Mouse (Mus musculus) neural tube, embryonic 13.5 days (tissue): ENCODE measurements at regions not wholly inside any gene's neighbourhood (a gene's known extent, or its start where the extent isn't known, plus 50 kb on each side); places are given as distances from the start of the nearest gene placed in this dataset.

ENCODE experiments used
- ATAC-seq: fragments of 200-750 bp; cut with Nextera tagmentation; 2 replicates; pipeline ENCODE4 v1.8.0; 2017; ENCODE audit warnings: low read depth, mild to moderate bottlenecking, moderate TSS enrichment, moderate library complexity
- H3K27ac ChIP-seq: fragments of 300-500 bp; sonication (generic); replicated peaks from 2 replicates; pipeline ENCODE4 v1.5.1; 2015; ENCODE audit warnings: moderate library complexity, mild to moderate bottlenecking, inconsistent platforms
- H3K27me3 ChIP-seq: fragments of 300-500 bp; sonication (generic); 2 replicates; pipeline ENCODE4 v1.6.1; 2015; ENCODE audit warnings: mild to moderate bottlenecking, inconsistent platforms
- H3K36me3 ChIP-seq: fragments of 300-500 bp; sonication (generic); 2 replicates; pipeline ENCODE4 v1.6.1; 2015; ENCODE audit warnings: mild to moderate bottlenecking, inconsistent platforms
- H3K4me1 ChIP-seq: fragments of 300-500 bp; sonication (generic); replicated peaks from 2 replicates; pipeline ENCODE4 v1.6.1; 2015; ENCODE audit warnings: inconsistent platforms
- H3K4me2 ChIP-seq: fragments of 300-500 bp; sonication (generic); 2 replicates; pipeline ENCODE4 v1.6.1; 2015; ENCODE audit warnings: inconsistent platforms, mild to moderate bottlenecking, moderate library complexity
- H3K4me3 ChIP-seq: fragments of 300-500 bp; sonication (generic); 2 replicates; pipeline ENCODE4 v1.5.1; 2015; ENCODE audit warnings: mild to moderate bottlenecking, inconsistent platforms
- H3K9ac ChIP-seq: fragments of 300-500 bp; sonication (generic); 2 replicates; pipeline ENCODE4 v1.6.1; 2015; ENCODE audit warnings: moderate library complexity, mild to moderate bottlenecking, inconsistent platforms
- H3K9me3 ChIP-seq: fragments of 300-500 bp; sonication (generic); 2 replicates; pipeline ENCODE4 v1.6.1; 2016; ENCODE audit warnings: inconsistent platforms
- WGBS: fragments of 180-500 bp; shearing (Covaris S2); methylation state at CpG from one replicate; pipeline ENCODE4 v1.1.7; 2015; 5-methylcytosine and 5-hydroxymethylcytosine counted together

DNA sequence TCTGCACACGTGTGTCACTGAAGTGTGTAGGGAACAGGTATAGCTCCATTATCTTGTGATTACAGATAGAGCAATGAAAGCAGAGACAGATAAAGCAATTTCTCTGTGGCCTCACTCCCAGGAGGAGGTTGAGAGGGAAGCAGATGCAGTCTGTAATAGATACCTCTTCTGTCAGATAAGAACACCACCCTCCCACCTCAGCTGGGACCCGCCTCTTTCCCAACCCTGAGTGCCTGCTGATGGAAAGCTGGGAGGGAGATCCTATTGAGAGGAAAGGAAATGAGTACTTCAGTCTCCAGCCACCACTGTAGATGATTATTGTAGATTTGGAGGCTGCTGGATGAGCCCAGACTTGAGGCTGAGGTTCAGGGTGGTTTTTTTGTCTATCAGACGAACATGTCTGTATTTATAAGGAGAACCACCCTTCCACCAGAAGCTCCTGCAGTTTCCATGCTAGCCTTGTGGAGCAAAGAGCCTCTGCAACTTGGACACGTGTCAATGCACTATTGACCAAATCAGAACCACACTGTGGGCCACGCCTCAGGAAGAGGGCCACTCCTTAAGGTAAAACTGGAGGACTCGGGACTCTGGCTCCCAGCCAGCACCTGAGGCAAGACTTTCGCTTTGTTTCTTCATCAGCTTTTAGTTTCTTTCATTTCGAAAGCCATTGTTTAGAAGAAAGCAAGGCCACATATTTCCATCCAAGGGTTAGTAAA is 55.3 kb upstream of the Plekha5 start:
- H3K4me2 ChIP-seq = no peak overlapping the region
- WGBS = 79% methylated on average over 8 of the region's 8 CpGs
- H3K27me3 ChIP-seq = no peaks in the 10 kb centered on the region
- H3K4me1 ChIP-seq = no peaks in the 10 kb centered on the region
- no peak overlapping the region for H3K27ac ChIP-seq
- no peaks in the 10 kb centered on the region for H3K36me3 ChIP-seq
- H3K9me3 ChIP-seq = no peaks in the 10 kb centered on the region
- no peak overlapping the region for H3K9ac ChIP-seq
- ATAC-seq = no peak
- no peak overlapping the region for H3K4me3 ChIP-seq

DNA sequence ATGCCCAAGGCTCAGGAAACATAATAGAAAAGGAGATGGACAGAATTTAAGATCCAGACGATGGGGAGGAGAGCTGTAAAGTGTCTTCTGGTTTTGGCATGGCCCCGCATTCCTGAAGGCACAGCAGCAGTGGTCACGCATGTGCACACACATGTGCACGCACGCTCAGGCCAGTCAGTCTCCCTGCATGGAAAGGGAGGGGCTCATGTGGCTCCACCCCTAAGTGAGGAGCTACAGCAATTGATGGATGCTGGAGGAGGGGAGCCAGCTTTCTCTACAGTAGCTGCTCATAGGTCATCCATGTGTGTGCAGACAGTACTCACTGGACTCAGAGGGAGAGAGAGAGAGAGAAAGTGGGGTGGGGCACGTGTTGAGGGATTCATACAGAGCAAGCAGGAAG is 56.6 kb upstream of the Plekha5 start:
- WGBS = 84% methylated on average over 6 of the region's 6 CpGs

GRCm38 (mm10) chr6:140366791-140367190 is 57.1 kb upstream of the Plekha5 start:
- Histone ChIP-seq H3K4me3 (no peak overlapping the region), H3K27ac (no peak overlapping the region), H3K4me1 (no peaks in the 10 kb centered on the region), H3K27me3 (no peaks in the 10 kb centered on the region), H3K9me3 (no peaks in the 10 kb centered on the region), H3K9ac (no peak overlapping the region), H3K4me2 (no peak overlapping the region), H3K36me3 (no peaks in the 10 kb centered on the region)
- ATAC-seq = no peak
- 67% methylated on average over 3 of the region's 3 CpGs for WGBS

More for the DNA sequence above, 56.6 kb upstream of the Plekha5 start:
- ATAC-seq = peak; percentile 27; the same call in 1 of the 2 replicates
- H3K9me3 ChIP-seq = no peaks in the 10 kb centered on the region
- no peak overlapping the region for H3K9ac ChIP-seq
- H3K27ac ChIP-seq = no peak overlapping the region
- no peaks in the 10 kb centered on the region for H3K27me3 ChIP-seq
- H3K36me3 ChIP-seq = no peaks in the 10 kb centered on the region
- no peak overlapping the region for H3K4me2 ChIP-seq
- H3K4me3 ChIP-seq = no peak overlapping the region
- no peaks in the 10 kb centered on the region for H3K4me1 ChIP-seq

GRCm38 (mm10) chr6:140360996-140361395 is 62.9 kb upstream of the Plekha5 start:
- 74% methylated on average over 4 of the region's 4 CpGs for WGBS
- Histone ChIP-seq H3K36me3 (no peaks in the 10 kb centered on the region), H3K4me3 (no peak overlapping the region), H3K4me2 (no peak overlapping the region), H3K27me3 (no peaks in the 10 kb centered on the region), H3K9me3 (no peaks in the 10 kb centered on the region), H3K27ac (no peak overlapping the region), H3K9ac (no peak overlapping the region), H3K4me1 (no peaks in the 10 kb centered on the region)
- ATAC-seq = no peak

DNA sequence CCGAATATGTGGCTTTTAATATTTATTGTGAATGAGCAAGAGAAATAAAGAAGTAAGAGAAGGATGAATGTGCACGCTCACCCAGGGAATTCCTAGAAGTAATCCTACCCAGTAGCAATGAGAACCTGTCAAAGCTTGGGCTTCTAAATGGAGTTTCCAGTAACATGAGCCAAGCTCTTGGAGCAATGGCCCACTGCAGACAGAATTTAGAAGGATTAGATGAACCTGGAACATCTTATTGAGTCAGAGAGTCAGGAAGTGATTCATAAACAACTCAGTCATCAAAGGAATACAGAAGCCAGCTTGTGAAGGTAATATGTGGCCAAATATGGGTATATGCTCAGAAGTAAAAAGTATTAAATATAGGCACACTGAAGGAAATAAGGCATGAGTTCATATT is 66.0 kb upstream of the Plekha5 start:
- H3K4me1 ChIP-seq = no peaks in the 10 kb centered on the region
- 91% methylated on average over 2 of the region's 2 CpGs for WGBS
- H3K9ac ChIP-seq = no peak overlapping the region
- ATAC-seq = no peak
- H3K36me3 ChIP-seq = no peaks in the 10 kb centered on the region
- no peaks in the 10 kb centered on the region for H3K27me3 ChIP-seq
- H3K4me3 ChIP-seq = no peak overlapping the region
- H3K27ac ChIP-seq = no peak overlapping the region
- H3K9me3 ChIP-seq = no peaks in the 10 kb centered on the region
- H3K4me2 ChIP-seq = no peak overlapping the region

DNA sequence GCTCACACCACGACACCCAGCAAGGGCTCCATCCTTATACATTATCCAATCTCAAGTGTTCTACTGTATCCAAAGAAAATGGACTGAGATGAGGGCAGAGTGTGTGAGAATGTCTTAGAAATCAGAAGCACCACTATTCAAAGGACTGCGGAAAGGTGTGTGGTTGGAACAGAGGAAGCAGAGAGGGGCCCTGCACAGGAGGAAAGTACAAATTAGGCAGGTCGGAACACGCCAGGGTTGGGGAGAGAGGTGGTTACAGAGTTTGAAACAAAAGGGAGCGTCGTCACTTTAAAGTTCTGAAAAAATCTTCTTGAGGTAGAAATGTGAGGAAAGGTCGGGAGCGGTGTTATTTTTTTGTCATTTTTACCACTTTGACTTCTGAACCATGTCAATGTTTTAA is 66.6 kb upstream of the Plekha5 start:
- WGBS = 81% methylated on average over 8 of the region's 8 CpGs
- Histone ChIP-seq H3K36me3 (no peaks in the 10 kb centered on the region), H3K9ac (no peak overlapping the region), H3K4me2 (no peak overlapping the region), H3K4me1 (no peaks in the 10 kb centered on the region), H3K4me3 (no peak overlapping the region), H3K27ac (no peak overlapping the region), H3K9me3 (no peaks in the 10 kb centered on the region), H3K27me3 (no peaks in the 10 kb centered on the region)
- ATAC-seq = no peak

DNA sequence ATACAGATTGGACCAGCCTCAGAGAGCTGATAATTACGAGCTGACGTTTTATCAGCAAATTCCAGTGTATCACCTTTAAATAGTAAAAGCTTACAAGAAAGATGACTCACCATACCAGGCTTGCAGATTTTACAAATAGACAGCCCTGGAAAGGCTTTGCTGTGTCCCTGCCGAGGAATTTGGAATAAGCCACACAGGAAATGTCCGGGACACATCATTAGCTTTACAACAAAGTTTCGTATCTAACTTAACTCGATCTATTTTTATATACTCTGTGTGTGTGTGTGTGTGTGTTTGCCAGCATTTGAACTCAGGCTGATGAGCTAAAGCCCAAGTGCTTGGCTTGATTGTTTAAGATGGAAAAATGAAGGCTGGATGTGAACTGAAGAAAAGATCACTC is 69.8 kb upstream of the Plekha5 start:
- Histone ChIP-seq H3K9me3 (no peaks in the 10 kb centered on the region), H3K4me1 (no peaks in the 10 kb centered on the region), H3K27me3 (no peaks in the 10 kb centered on the region), H3K4me2 (no peak overlapping the region), H3K9ac (no peak overlapping the region), H3K4me3 (no peak overlapping the region), H3K36me3 (no peaks in the 10 kb centered on the region), H3K27ac (no peak overlapping the region)
- ATAC-seq = no peak
- WGBS = 85% methylated on average over 6 of the region's 6 CpGs

DNA sequence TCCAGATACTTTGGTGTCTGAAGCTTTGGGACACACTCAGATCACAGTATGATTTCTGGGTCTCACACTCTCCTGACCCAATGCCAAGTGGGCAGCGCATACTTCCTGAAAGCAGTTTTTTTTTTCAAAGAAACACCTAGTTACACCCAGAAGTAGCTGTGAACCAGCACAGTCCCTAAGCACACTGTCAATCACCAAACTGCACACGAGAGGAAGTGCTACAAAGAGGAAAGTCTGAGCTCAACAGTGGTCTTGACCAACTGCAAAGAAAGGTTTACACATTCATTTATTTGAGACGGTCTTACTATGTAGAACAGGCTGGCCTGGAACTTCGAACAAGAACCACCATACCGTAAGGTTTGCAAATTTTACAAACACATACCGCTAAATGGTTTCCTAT is 70.2 kb upstream of the Plekha5 start:
- Histone ChIP-seq H3K27ac (no peak overlapping the region), H3K9ac (no peak overlapping the region), H3K4me1 (no peaks in the 10 kb centered on the region), H3K9me3 (no peaks in the 10 kb centered on the region), H3K36me3 (no peaks in the 10 kb centered on the region), H3K4me3 (no peak overlapping the region), H3K4me2 (no peak overlapping the region), H3K27me3 (no peaks in the 10 kb centered on the region)
- no peak for ATAC-seq
- WGBS = 88% methylated on average over 6 of the region's 6 CpGs

GRCm38 (mm10) chr6:140351365-140352095 is 72.3 kb upstream of the Plekha5 start:
- H3K27me3 ChIP-seq = no peaks in the 10 kb centered on the region
- H3K9ac ChIP-seq = no peak overlapping the region
- no peaks in the 10 kb centered on the region for H3K9me3 ChIP-seq
- H3K27ac ChIP-seq = no peak overlapping the region
- H3K4me1 ChIP-seq = no peaks in the 10 kb centered on the region
- no peak overlapping the region for H3K4me2 ChIP-seq
- WGBS = 46% methylated on average over 6 of the region's 6 CpGs
- no peak for ATAC-seq
- no peaks in the 10 kb centered on the region for H3K36me3 ChIP-seq
- no peak overlapping the region for H3K4me3 ChIP-seq

- no peak overlapping the region for H3K9ac ChIP-seq
- no peak for ATAC-seq
- WGBS = 95% methylated on average over 16 of the region's 16 CpGs
- no peak overlapping the region for H3K27ac ChIP-seq
- H3K27me3 ChIP-seq = no peaks in the 10 kb centered on the region
- H3K4me2 ChIP-seq = no peak overlapping the region
- H3K9me3 ChIP-seq = no peaks in the 10 kb centered on the region
- H3K4me1 ChIP-seq = peaks cover 2% of the 10 kb centered on the region; the same call in 1 of the 2 replicates
- H3K36me3 ChIP-seq = no peaks in the 10 kb centered on the region
- H3K4me3 ChIP-seq = no peak overlapping the region
These were observed 75.3 kb upstream of the Plekha5 start for GRCm38 (mm10) chr6:140348578-140348977.

DNA sequence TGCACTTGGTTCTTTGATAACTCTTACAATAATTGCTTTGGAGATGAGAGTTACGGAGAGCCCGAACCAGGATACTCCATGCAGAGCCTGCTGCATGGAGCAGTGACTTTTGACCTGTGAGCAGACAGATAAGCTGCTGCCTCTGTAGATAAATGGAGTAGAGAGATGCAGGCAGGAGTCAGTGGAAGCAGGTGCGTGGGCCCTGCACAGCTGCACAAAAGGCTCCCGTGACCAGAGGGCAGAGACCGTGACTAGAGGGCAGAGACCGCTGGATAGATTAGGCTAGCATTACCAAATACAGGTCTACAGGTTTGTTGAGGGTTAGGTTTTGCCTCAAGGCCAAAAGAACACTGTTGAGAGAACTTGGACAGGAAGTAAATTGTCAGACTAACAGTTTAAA is 76.9 kb upstream of the Plekha5 start:
- Histone ChIP-seq H3K9ac (no peak overlapping the region), H3K4me1 (peaks cover 11% of the 10 kb centered on the region; the same call in 1 of the 2 replicates), H3K4me2 (no peak overlapping the region), H3K4me3 (no peak overlapping the region), H3K27ac (no peak overlapping the region), H3K27me3 (no peaks in the 10 kb centered on the region), H3K9me3 (no peaks in the 10 kb centered on the region), H3K36me3 (no peaks in the 10 kb centered on the region)
- WGBS = 89% methylated on average over 6 of the region's 6 CpGs
- ATAC-seq = no peak

DNA sequence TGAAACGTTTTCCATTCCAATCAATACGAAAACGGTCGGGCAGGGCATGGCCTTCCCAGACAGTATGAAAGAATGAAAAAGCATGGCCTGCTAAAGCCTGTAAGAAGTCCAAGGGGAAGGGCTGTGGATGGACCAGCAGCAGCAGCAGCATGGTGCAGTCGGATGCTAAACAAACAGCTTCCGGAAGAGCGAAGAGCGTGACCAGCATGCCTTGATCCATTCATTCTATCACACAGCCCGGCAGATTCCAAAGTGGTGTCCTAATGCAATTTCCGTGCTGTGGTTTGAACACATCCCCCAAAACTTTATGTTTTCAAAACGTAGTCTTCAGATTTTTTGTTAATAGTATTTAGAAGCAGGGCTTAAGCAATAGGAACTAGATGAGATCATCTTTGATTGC is 80.2 kb upstream of the Plekha5 start:
- ATAC-seq = no peak
- H3K4me1 ChIP-seq = peaks cover 19% of the 10 kb centered on the region; the same call in 1 of the 2 replicates
- no peaks in the 10 kb centered on the region for H3K9me3 ChIP-seq
- H3K4me3 ChIP-seq = no peak overlapping the region
- no peak overlapping the region for H3K9ac ChIP-seq
- no peak overlapping the region for H3K4me2 ChIP-seq
- no peaks in the 10 kb centered on the region for H3K27me3 ChIP-seq
- no peaks in the 10 kb centered on the region for H3K36me3 ChIP-seq
- 70% methylated on average over 11 of the region's 11 CpGs for WGBS
- peak overlapping the region; percentile 47; the same call in 1 of the 2 replicates for H3K27ac ChIP-seq
